ENCODE assay signal across 16 mouse cellular contexts in genomic region chr15:102230408-102231321, GRCm38 (mm10). TPM values are rescaled to one million over a fixed set of nuclear protein-coding genes. Genes with fewer than 3 reads are reported as not detected.
DNase-seq lines count a peak whose midpoint lies in the region; ATAC-seq and TF ChIP-seq lines count a peak whose summit lies in the region.
"Had no signal": no experiment of that assay in that cellular context is flagged by ENCODE, and none has a peak within 500 bp of the region (broad histone marks: within the 10 kb centered on the region; RNA-seq: fewer than 3 reads in every experiment).

No protein-coding gene starts in this region.

- no peaks in the 10 kb centered on the region for H3K9me3 ChIP-seq in lung, postnatal 0 days (ENCODE audit: low read length)
- peaks cover 4% of the 10 kb centered on the region for H3K9me3 ChIP-seq in CH12.LX (replicated peaks; ENCODE audit: low read length)
- no peaks in the 10 kb centered on the region for H3K9me3 ChIP-seq in hindbrain, embryonic 10.5 days
- H3K9me3 ChIP-seq: forebrain, embryonic 15.5 days; limb, embryonic 13.5 days had no signal

- no peaks in the 10 kb centered on the region for H3K36me3 ChIP-seq in lung, postnatal 0 days (ENCODE audit: insufficient read depth, low read length)
- H3K36me3 ChIP-seq in CH12.LX (replicated peaks in 1 of 2; ENCODE audit: control insufficient read depth in 1 of 2, insufficient read depth in 1 of 2, low read length in 1 of 2): no peaks in the 10 kb centered on the region
- 0 out of 2 replicates have a peak, but pooled peaks cover 7% of the 10 kb centered on the region for H3K36me3 ChIP-seq in hindbrain, embryonic 10.5 days
- H3K36me3 ChIP-seq: forebrain, embryonic 15.5 days had no signal

- no peak overlapping the region for H3K4me2 ChIP-seq in lung, postnatal 0 days (replicated peaks; ENCODE audit: low read depth, low read length)
- peak overlapping the region; percentile 52 for H3K4me2 ChIP-seq in CH12.LX (ENCODE audit: insufficient read depth, low read depth, poor library complexity, severe bottlenecking)
- H3K4me2 ChIP-seq: forebrain, embryonic 15.5 days; limb, embryonic 13.5 days had no signal

- in situ Hi-C loops in CH12.LX (cut with MboI; ENCODE audit: low pct_ligation_motif_present, low pct_unique_long_range_greater_than_20kb, low sequenced_read_pairs): no loop called here

- 0 out of 2 replicates have a peak, but pooled peaks have one; percentile 2 for TF ChIP-seq CTCF in lung, postnatal 0 days (IDR thresholded peaks at IDR 0.05)
- no peak for TF ChIP-seq CTCF in CH12.LX (conservative IDR thresholded peaks at IDR 0.05 in 1 of 2, IDR thresholded peaks at IDR 0.05 in 1 of 2; ENCODE audit: low read depth in 2 of 2, low read length in 2 of 2)

- H3K4me1 ChIP-seq in lung, postnatal 0 days (ENCODE audit: insufficient read depth, low read depth, low read length): peaks cover 4% of the 10 kb centered on the region; the same call in 1 of the 2 replicates
- H3K4me1 ChIP-seq in CH12.LX (ENCODE audit: control insufficient read depth in 1 of 2, insufficient read depth in 2 of 2): peaks cover 32 to 56% of the 10 kb centered on the region in 2 experiments
- H3K4me1 ChIP-seq in hindbrain, embryonic 10.5 days (replicated peaks): peaks cover 33% of the 10 kb centered on the region

- 75% methylated on average over 17 of the region's 17 CpGs for WGBS in lung, postnatal 0 days
- WGBS in hindbrain, embryonic 10.5 days: 84% methylated on average over 17 of the region's 17 CpGs

- no peak for TF ChIP-seq EP300 in lung, postnatal 0 days (IDR thresholded peaks at IDR 0.05)
- TF ChIP-seq EP300 in CH12.LX (IDR thresholded peaks at IDR 0.05; ENCODE audit: low read length): peak; percentile 53; the same call in 1 of the 2 replicates

- no peak for ATAC-seq in lung, postnatal 0 days
- peak; percentile 57 for ATAC-seq in granulocyte monocyte progenitor cell, adult 5-6 weeks (replicated peaks; ENCODE audit: poor library complexity, severe bottlenecking)
- peak; percentile 71 for ATAC-seq in monocyte, adult 5-6 weeks (replicated peaks; ENCODE audit: insufficient number of reproducible peaks, low FRiP score, low TSS enrichment, poor library complexity, severe bottlenecking)
- ATAC-seq: forebrain, embryonic 15.5 days had no signal

- dilution Hi-C loops in CH12.LX (cut with MboI; ENCODE audit: extremely low pct_ligation_motif_present, extremely low pct_unique_long_range_greater_than_20kb, low sequenced_read_pairs): no loop called here

- no peak overlapping the region for H3K4me3 ChIP-seq in lung, postnatal 0 days (ENCODE audit: low read depth, low read length)
- peak overlapping the region in 1 of 3 experiments; percentile 49 for H3K4me3 ChIP-seq in CH12.LX (replicated peaks in 1 of 3; ENCODE audit: low read depth in 2 of 3, low read length in 2 of 3, poor library complexity in 1 of 3)
- no peak overlapping the region for H3K4me3 ChIP-seq in hindbrain, embryonic 10.5 days
- H3K4me3 ChIP-seq: forebrain, embryonic 15.5 days; limb, embryonic 13.5 days had no signal

- no peak for TF ChIP-seq POLR2A in CH12.LX (IDR thresholded peaks at IDR 0.05; ENCODE audit: low read depth, low read length)

- TF ChIP-seq RAD21 in CH12.LX (IDR thresholded peaks at IDR 0.05; ENCODE audit: low read depth, low read length): no peak

- no peak overlapping the region for H3K9ac ChIP-seq in lung, postnatal 0 days (replicated peaks; ENCODE audit: low read depth)
- H3K9ac ChIP-seq in CH12.LX (ENCODE audit: insufficient read depth, low read depth): no peak overlapping the region
- H3K9ac ChIP-seq: forebrain, embryonic 15.5 days; limb, embryonic 13.5 days had no signal

- H3K27ac ChIP-seq in lung, postnatal 0 days (ENCODE audit: low read length): no peak overlapping the region
- H3K27ac ChIP-seq in CH12.LX (ENCODE audit: insufficient read depth, low read depth): no peak overlapping the region
- no peak overlapping the region for H3K27ac ChIP-seq in hindbrain, embryonic 10.5 days
- H3K27ac ChIP-seq: forebrain, embryonic 15.5 days; limb, embryonic 13.5 days had no signal

- no peaks in the 10 kb centered on the region for H3K79me2 ChIP-seq in CH12.LX (replicated peaks; ENCODE audit: control insufficient read depth, extremely low read depth, insufficient read depth, poor library complexity, severe bottlenecking)

- no peak for DNase-seq in lung, postnatal 0 days (ENCODE audit: low spot score)
- no peak for DNase-seq in lung, adult 18-20 months
- peak; percentile 44 for DNase-seq in CH12.LX (ENCODE audit: extremely low read depth)
- no peak for DNase-seq in kidney, postnatal 10 days
- no peak for DNase-seq in gastrocnemius, postnatal 4 days (ENCODE audit: low spot score in 2 of 2)
- no peak for DNase-seq in hindbrain, embryonic 10.5 days (ENCODE audit: low spot score)
- DNase-seq: adrenal gland, postnatal 36 days; cerebellum, adult 8-10 months; heart, adult 18-20 months; heart, postnatal 4 days; kidney, adult 18-20 months; midbrain, embryonic 14.5 days had no signal

- H3K27me3 ChIP-seq in lung, postnatal 0 days (replicated peaks; ENCODE audit: insufficient read depth, low read length): no peaks in the 10 kb centered on the region
- peaks cover 2% of the 10 kb centered on the region for H3K27me3 ChIP-seq in CH12.LX (replicated peaks)
- H3K27me3 ChIP-seq in hindbrain, embryonic 10.5 days (ENCODE audit: insufficient read depth, poor library complexity, severe bottlenecking): peaks cover 9% of the 10 kb centered on the region
- H3K27me3 ChIP-seq: forebrain, embryonic 15.5 days; limb, embryonic 13.5 days had no signal

TF ChIP-seq in CH12.LX, 34 proteins besides CTCF, POLR2A, EP300 and RAD21 (continues in another document):
- TF ChIP-seq MAX (IDR thresholded peaks at IDR 0.05; ENCODE audit: low read length): 0 out of 2 replicates have a peak, but pooled peaks have one; percentile 38
- no peak for TF ChIP-seq GABPA (IDR thresholded peaks at IDR 0.05; ENCODE audit: insufficient replicate concordance, low read depth, low read length)
- TF ChIP-seq SIN3A (IDR thresholded peaks at IDR 0.05; ENCODE audit: low read length): peak; percentile 58; the same call in 1 of the 2 replicates
- TF ChIP-seq USF2 (conservative IDR thresholded peaks at IDR 0.05; ENCODE audit: low read depth, low read length): no peak
- peak; percentile 27; the same call in 1 of the 2 replicates for TF ChIP-seq JUN (IDR thresholded peaks at IDR 0.05; ENCODE audit: insufficient read depth, low read depth, low read length)

RNA-seq across cellular contexts. Expression of gene Itgb7, which starts 1.1 kb away (rescaled TPM):
- polyA plus RNA-seq in lung, postnatal 0 days (2015; fragmentation: Nextera tagmentation; extraction: Ambion mirVana): 3.6 and 4.3 TPM in 2 replicates
- total RNA-seq in CH12.LX (2012; rRNA removed) (10.1 and 17.7 TPM in 2 replicates), CH12.LX (2014; rRNA removed) (1.8 and 3.7 TPM in 2 replicates)
- polyA plus RNA-seq in CH12.LX (2012; ENCODE audit: insufficient read length, low read depth): 2.8 and 4.2 TPM in 2 replicates
- total RNA-seq in granulocyte monocyte progenitor cell, adult 5-6 weeks (2014; fragmentation: Nextera tagmentation): 7.4 and 42.7 TPM in 2 replicates
- total RNA-seq in granulocyte monocyte progenitor cell, adult 5-6 weeks (2017): 15.2 and 31.6 TPM in 2 replicates
- 533 to 618 TPM (median 601 TPM) in 3 replicates for total RNA-seq in monocyte, adult 5-6 weeks (2017)
- 1 to 10 TPM; 1.3 to 2.1 TPM for total RNA-seq in gastrocnemius, postnatal 4 days (2021)
- 0.31 and 0.90 TPM in 2 replicates for polyA plus RNA-seq in hindbrain, embryonic 10.5 days (2016; fragmentation: Nextera tagmentation; extraction: Ambion mirVana)

RNA-seq across cellular contexts. Expression of gene Csad, which starts 26.1 kb away (rescaled TPM):
- polyA plus RNA-seq in lung, postnatal 0 days (2015; fragmentation: Nextera tagmentation; extraction: Ambion mirVana): 71.0 and 76.9 TPM in 2 replicates
- total RNA-seq in CH12.LX (2012; rRNA removed) (2.8 and 4.7 TPM in 2 replicates), CH12.LX (2014; rRNA removed) (3.6 and 3.7 TPM in 2 replicates)
- polyA plus RNA-seq in CH12.LX (2012; ENCODE audit: insufficient read length, low read depth): 3.8 and 4.2 TPM in 2 replicates
- 17.0 and 18.1 TPM in 2 replicates for total RNA-seq in granulocyte monocyte progenitor cell, adult 5-6 weeks (2014; fragmentation: Nextera tagmentation)
- 7.5 and 23.4 TPM in 2 replicates for total RNA-seq in granulocyte monocyte progenitor cell, adult 5-6 weeks (2017)
- 4.1 to 11.2 TPM (median 8.1 TPM) in 3 replicates for total RNA-seq in monocyte, adult 5-6 weeks (2017)
- total RNA-seq in gastrocnemius, postnatal 4 days (2021): 10 to 100 TPM; 41.0 to 43.5 TPM
- polyA plus RNA-seq in hindbrain, embryonic 10.5 days (2016; fragmentation: Nextera tagmentation; extraction: Ambion mirVana): 34.0 and 35.5 TPM in 2 replicates

RNA-seq across cellular contexts. Expression of gene Rarg, which starts 26.7 kb away (rescaled TPM):
- 35.8 and 40.2 TPM in 2 replicates for polyA plus RNA-seq in lung, postnatal 0 days (2015; fragmentation: Nextera tagmentation; extraction: Ambion mirVana)
- total RNA-seq in CH12.LX (2012; rRNA removed) (0.64 and 0.76 TPM in 2 replicates), CH12.LX (2014; rRNA removed) (0.17 and 0.32 TPM in 2 replicates)
- 0.63 and 0.76 TPM in 2 replicates for polyA plus RNA-seq in CH12.LX (2012; ENCODE audit: insufficient read length, low read depth)
- 7.5 and 11.5 TPM in 2 replicates for total RNA-seq in granulocyte monocyte progenitor cell, adult 5-6 weeks (2014; fragmentation: Nextera tagmentation)
- 2.0 and 3.4 TPM in 2 replicates for total RNA-seq in granulocyte monocyte progenitor cell, adult 5-6 weeks (2017)
- 18.8 to 30.0 TPM (median 26.6 TPM) in 3 replicates for total RNA-seq in monocyte, adult 5-6 weeks (2017)
- 10 to 100 TPM; 21.3 to 27.8 TPM for total RNA-seq in gastrocnemius, postnatal 4 days (2021)
- 22.1 and 24.5 TPM in 2 replicates for polyA plus RNA-seq in hindbrain, embryonic 10.5 days (2016; fragmentation: Nextera tagmentation; extraction: Ambion mirVana)

RNA-seq across cellular contexts. Expression of gene Zfp740, which starts 27.6 kb away (rescaled TPM):
- 31.9 and 33.9 TPM in 2 replicates for polyA plus RNA-seq in lung, postnatal 0 days (2015; fragmentation: Nextera tagmentation; extraction: Ambion mirVana)
- total RNA-seq in CH12.LX (2012; rRNA removed) (30.5 and 32.1 TPM in 2 replicates), CH12.LX (2014; rRNA removed) (46.1 and 51.9 TPM in 2 replicates)
- polyA plus RNA-seq in CH12.LX (2012; ENCODE audit: insufficient read length, low read depth): 37.4 and 38.7 TPM in 2 replicates
- total RNA-seq in granulocyte monocyte progenitor cell, adult 5-6 weeks (2014; fragmentation: Nextera tagmentation): 48.7 and 68.9 TPM in 2 replicates
- total RNA-seq in granulocyte monocyte progenitor cell, adult 5-6 weeks (2017): 23.8 and 27.8 TPM in 2 replicates
- 58.9 to 62.9 TPM (median 60.3 TPM) in 3 replicates for total RNA-seq in monocyte, adult 5-6 weeks (2017)
- total RNA-seq in gastrocnemius, postnatal 4 days (2021): 10 to 100 TPM; 56.8 to 66.8 TPM
- polyA plus RNA-seq in hindbrain, embryonic 10.5 days (2016; fragmentation: Nextera tagmentation; extraction: Ambion mirVana): 61.8 and 67.1 TPM in 2 replicates

RNA-seq across cellular contexts. Expression of gene Gm9918, which starts 39.7 kb away (rescaled TPM):
- polyA plus RNA-seq in lung, postnatal 0 days (2015; fragmentation: Nextera tagmentation; extraction: Ambion mirVana): 0.13 and 0.36 TPM in 2 replicates
- total RNA-seq in CH12.LX (2012; rRNA removed): not detected in 2 replicates
- total RNA-seq in CH12.LX (2014; rRNA removed): not detected in 2 replicates
- polyA plus RNA-seq in CH12.LX (2012; ENCODE audit: insufficient read length, low read depth): not detected in 2 replicates
- not detected in 2 replicates for total RNA-seq in granulocyte monocyte progenitor cell, adult 5-6 weeks (2014; fragmentation: Nextera tagmentation)
- total RNA-seq in granulocyte monocyte progenitor cell, adult 5-6 weeks (2017): not detected in 2 replicates
- not detected in 3 replicates for total RNA-seq in monocyte, adult 5-6 weeks (2017)
- total RNA-seq in gastrocnemius, postnatal 4 days (2021): not detected
- 0.26 and 0.35 TPM in 2 replicates for polyA plus RNA-seq in hindbrain, embryonic 10.5 days (2016; fragmentation: Nextera tagmentation; extraction: Ambion mirVana)
- total RNA-seq: adrenal gland, postnatal 36 days; heart, adult 18-20 months; heart, postnatal 4 days had no signal
- polyA plus RNA-seq: forebrain, embryonic 15.5 days; midbrain, embryonic 14.5 days had no signal

Comparison
In these comparisons a context has a peak if more than half of its experiments do, and no peak if none do; other contexts are left out.
1. RNA of gene Itgb7, which starts 1.1 kb away (total RNA-seq): 533 to 618 TPM in monocyte, adult 5-6 weeks; 7.4 to 42.7 TPM in granulocyte monocyte progenitor cell, adult 5-6 weeks, 1.8 to 17.7 TPM in CH12.LX and 1.3 to 2.1 TPM in gastrocnemius, postnatal 4 days; every median in the first group is over 10 times any median in the second.